Mouse (Mus musculus): ENCODE data around the gene Tgfbr3. TPM values are rescaled to one million over a fixed set of nuclear protein-coding genes. Genes with fewer than 3 reads are reported as not detected.

Tgfbr3 gene
- polyA plus RNA-seq, 1 experiment, result 20.7 TPM

DNA sequence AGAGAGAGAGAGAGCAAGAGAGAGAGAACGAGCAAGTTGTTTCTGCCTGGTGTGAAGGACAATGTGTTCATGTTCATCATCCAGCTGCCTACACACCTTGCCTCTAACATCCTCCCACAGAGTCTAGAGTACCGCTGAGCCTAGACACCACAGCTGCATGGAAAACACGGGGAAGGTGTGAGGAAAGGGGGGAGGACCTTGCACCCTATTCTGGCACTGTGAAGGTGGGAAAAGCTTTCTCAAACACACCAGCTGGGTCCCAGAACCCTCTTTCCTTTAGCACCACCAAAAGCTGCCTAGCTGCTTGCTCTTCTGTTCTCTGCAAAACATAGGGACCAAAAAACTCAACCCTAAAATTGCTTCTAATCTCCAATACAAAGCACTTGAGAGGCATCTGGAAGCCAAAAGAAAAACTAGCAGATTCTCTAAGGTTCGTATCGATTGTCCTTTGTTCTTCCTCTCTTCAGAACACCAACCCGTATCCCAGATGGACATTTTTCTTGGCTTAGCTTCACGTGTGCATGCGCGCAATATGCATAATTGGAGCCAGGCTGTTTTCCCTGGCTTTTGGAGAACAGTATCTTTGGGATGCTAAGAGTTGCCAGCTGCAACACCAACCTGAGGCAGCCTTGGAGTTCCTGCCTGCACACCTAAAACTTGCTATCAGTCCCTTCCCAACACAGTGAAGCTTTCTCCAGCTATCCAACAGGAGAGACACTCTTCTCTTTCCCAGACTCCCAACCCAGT, 6.7 kb downstream of the Tgfbr3 start:
- Histone ChIP-seq H3K36me3 (ENCODE audit: control insufficient read depth, insufficient read depth, low read length) (no peaks in the 10 kb centered on the region), H3K4me1 (replicated peaks; ENCODE audit: control insufficient read depth, insufficient read depth, low read length) (peaks cover 17% of the 10 kb centered on the region), H3K27ac (ENCODE audit: control insufficient read depth, insufficient read depth, low read length) (no peak overlapping the region), H3K4me3 (ENCODE audit: control insufficient read depth, insufficient read depth, low read length) (no peak overlapping the region), H3K27me3 (ENCODE audit: control insufficient read depth, insufficient read depth, low read length) (no peaks in the 10 kb centered on the region)
- whole genome bisulfite sequencing, result 70% methylated on average over 9 of the region's 9 CpGs
- no peak for TF ChIP-seq CTCF (IDR thresholded peaks at IDR 0.05; ENCODE audit: borderline replicate concordance, control insufficient read depth, extremely low read depth, insufficient read depth, low read length, poor library complexity)
- no peak for TF ChIP-seq POLR2A (IDR thresholded peaks at IDR 0.05; ENCODE audit: control insufficient read depth, extremely low read depth, insufficient read depth, low read length, poor library complexity)
- no peak for DNase-seq

DNA sequence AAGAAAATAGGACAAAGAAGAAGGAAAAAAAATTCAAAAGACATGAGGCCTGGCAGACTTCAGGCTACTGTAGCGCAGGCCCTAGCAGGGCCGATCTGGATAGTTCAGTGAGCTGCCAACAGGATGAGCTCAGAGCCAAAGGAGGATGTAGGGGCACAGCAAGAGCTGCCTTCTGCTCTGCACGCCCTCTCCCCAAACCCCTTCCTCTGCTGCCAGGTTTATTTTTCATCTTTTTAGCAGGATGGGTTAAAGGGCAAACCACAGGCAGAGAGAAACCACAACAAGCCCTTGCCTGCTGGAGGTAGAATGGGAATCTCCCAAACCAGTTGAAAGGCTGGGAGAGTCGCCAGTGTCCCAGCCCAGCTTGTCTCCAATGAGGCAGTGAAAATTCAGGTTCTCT, 10.2 kb downstream of the Tgfbr3 start:
- TF ChIP-seq CTCF (IDR thresholded peaks at IDR 0.05; ENCODE audit: borderline replicate concordance, control insufficient read depth, extremely low read depth, insufficient read depth, low read length, poor library complexity) (no peak), POLR2A (IDR thresholded peaks at IDR 0.05; ENCODE audit: control insufficient read depth, extremely low read depth, insufficient read depth, low read length, poor library complexity) (no peak)
- 0 out of 2 replicates have a peak overlapping the region, but pooled peaks have one; percentile 1 for H3K27ac ChIP-seq (ENCODE audit: control insufficient read depth, insufficient read depth, low read length)
- peaks cover 24% of the 10 kb centered on the region for H3K4me1 ChIP-seq (replicated peaks; ENCODE audit: control insufficient read depth, insufficient read depth, low read length)
- H3K36me3 ChIP-seq (ENCODE audit: control insufficient read depth, insufficient read depth, low read length), result no peaks in the 10 kb centered on the region
- no peaks in the 10 kb centered on the region for H3K27me3 ChIP-seq (ENCODE audit: control insufficient read depth, insufficient read depth, low read length)
- no peak for DNase-seq
- 25% methylated on average over 4 of the region's 4 CpGs for WGBS
- H3K4me3 ChIP-seq (ENCODE audit: control insufficient read depth, insufficient read depth, low read length), result no peak overlapping the region

DNA sequence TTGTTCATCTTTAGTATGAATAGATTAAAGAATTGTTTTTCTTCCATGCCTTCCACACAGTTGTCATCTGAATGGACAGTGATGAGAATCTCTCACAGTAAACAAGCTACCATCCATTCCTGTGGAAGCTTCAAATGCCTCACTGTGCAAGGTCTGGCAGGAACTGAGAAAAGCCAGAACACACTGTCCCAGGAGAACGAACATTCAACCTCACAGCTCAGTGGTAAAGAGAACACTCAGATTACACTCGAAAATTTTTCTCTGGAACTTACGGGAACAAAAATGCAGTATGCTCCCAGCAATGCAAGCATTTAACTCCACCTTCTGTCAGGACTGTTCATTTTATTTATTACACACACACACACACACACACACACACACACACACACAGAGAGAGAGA, 13.2 kb downstream of the Tgfbr3 start:
- no peak overlapping the region for H3K27ac ChIP-seq (ENCODE audit: control insufficient read depth, insufficient read depth, low read length)
- H3K4me1 ChIP-seq (replicated peaks; ENCODE audit: control insufficient read depth, insufficient read depth, low read length), result peaks cover 11% of the 10 kb centered on the region
- H3K36me3 ChIP-seq (ENCODE audit: control insufficient read depth, insufficient read depth, low read length), result no peaks in the 10 kb centered on the region
- TF ChIP-seq CTCF (IDR thresholded peaks at IDR 0.05; ENCODE audit: borderline replicate concordance, control insufficient read depth, extremely low read depth, insufficient read depth, low read length, poor library complexity) (no peak), POLR2A (IDR thresholded peaks at IDR 0.05; ENCODE audit: control insufficient read depth, extremely low read depth, insufficient read depth, low read length, poor library complexity) (no peak)
- no peak overlapping the region for H3K4me3 ChIP-seq (ENCODE audit: control insufficient read depth, insufficient read depth, low read length)
- 89% methylated on average over 3 of the region's 3 CpGs for WGBS
- DNase-seq, result no peak
- H3K27me3 ChIP-seq (ENCODE audit: control insufficient read depth, insufficient read depth, low read length), result no peaks in the 10 kb centered on the region

DNA sequence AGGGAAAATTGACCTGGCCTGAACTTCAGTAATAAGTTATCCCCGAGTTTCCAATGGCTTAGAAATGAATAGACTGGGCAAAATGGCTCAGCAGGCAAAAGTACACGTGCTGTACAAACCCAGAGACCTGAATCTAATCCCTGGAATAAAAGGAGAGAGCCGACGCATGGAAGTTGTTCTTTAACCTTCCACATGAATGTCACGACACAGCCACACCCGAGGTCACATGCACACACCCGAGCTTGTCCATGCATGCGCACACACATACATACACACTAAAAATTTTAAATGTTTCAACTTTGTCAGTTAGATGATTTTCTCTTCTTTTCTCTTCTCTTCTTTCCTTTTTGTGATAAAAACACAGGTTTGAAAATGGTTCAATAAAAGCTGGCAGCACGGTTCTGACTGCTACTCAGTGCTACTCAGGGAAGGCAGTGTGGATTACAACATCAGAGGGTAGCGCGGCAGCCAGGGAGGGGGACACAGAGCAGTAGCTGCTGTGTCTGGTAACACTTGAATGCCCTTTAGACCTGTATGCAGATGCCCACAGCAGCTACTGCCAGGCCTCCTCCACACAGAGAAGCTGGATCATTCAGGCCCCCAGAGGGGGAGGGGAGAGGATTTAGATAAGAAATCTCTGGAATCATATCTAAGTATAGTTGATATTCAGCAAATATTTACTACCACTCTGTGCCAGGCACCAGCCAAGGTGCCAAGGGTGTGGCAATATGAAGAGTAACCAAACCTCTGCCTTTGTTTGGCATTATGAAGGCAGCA, 17.0 kb downstream of the Tgfbr3 start:
- WGBS, result 93% methylated on average over 11 of the region's 11 CpGs
- Histone ChIP-seq H3K36me3 (ENCODE audit: control insufficient read depth, insufficient read depth, low read length) (no peaks in the 10 kb centered on the region), H3K4me3 (ENCODE audit: control insufficient read depth, insufficient read depth, low read length) (no peak overlapping the region), H3K27me3 (ENCODE audit: control insufficient read depth, insufficient read depth, low read length) (no peaks in the 10 kb centered on the region), H3K27ac (ENCODE audit: control insufficient read depth, insufficient read depth, low read length) (no peak overlapping the region; the same call in 1 of the 2 replicates), H3K4me1 (replicated peaks; ENCODE audit: control insufficient read depth, insufficient read depth, low read length) (peaks cover 13% of the 10 kb centered on the region)
- DNase-seq, result no peak
- no peak for TF ChIP-seq CTCF (IDR thresholded peaks at IDR 0.05; ENCODE audit: borderline replicate concordance, control insufficient read depth, extremely low read depth, insufficient read depth, low read length, poor library complexity)
- TF ChIP-seq POLR2A (IDR thresholded peaks at IDR 0.05; ENCODE audit: control insufficient read depth, extremely low read depth, insufficient read depth, low read length, poor library complexity), result no peak

DNA sequence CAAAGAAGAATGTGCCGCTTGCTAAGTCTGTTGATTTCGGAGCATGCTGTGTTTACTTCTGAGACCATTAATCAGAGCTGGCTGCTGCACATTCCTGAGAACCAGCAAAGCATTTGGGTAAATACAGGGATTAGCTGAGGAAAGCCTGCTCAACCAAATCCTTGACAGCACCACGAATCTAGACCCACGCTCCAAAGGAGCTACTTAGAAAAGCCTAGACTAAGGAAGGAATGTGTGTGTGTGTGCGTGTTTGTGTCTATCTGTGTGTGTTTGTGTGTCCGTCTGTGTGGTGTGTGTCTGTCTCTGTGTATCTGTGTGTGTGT, 20.5 kb downstream of the Tgfbr3 start:
- TF ChIP-seq CTCF (IDR thresholded peaks at IDR 0.05; ENCODE audit: borderline replicate concordance, control insufficient read depth, extremely low read depth, insufficient read depth, low read length, poor library complexity), result no peak
- TF ChIP-seq POLR2A (IDR thresholded peaks at IDR 0.05; ENCODE audit: control insufficient read depth, extremely low read depth, insufficient read depth, low read length, poor library complexity), result no peak
- 93% methylated on average over 6 of the region's 6 CpGs for WGBS
- peaks cover 11% of the 10 kb centered on the region for H3K4me1 ChIP-seq (replicated peaks; ENCODE audit: control insufficient read depth, insufficient read depth, low read length)
- DNase-seq, result no peak
- no peak overlapping the region for H3K4me3 ChIP-seq (ENCODE audit: control insufficient read depth, insufficient read depth, low read length)
- H3K27ac ChIP-seq (ENCODE audit: control insufficient read depth, insufficient read depth, low read length), result no peak overlapping the region
- H3K27me3 ChIP-seq (ENCODE audit: control insufficient read depth, insufficient read depth, low read length), result no peaks in the 10 kb centered on the region
- H3K36me3 ChIP-seq (ENCODE audit: control insufficient read depth, insufficient read depth, low read length), result no peaks in the 10 kb centered on the region

DNA sequence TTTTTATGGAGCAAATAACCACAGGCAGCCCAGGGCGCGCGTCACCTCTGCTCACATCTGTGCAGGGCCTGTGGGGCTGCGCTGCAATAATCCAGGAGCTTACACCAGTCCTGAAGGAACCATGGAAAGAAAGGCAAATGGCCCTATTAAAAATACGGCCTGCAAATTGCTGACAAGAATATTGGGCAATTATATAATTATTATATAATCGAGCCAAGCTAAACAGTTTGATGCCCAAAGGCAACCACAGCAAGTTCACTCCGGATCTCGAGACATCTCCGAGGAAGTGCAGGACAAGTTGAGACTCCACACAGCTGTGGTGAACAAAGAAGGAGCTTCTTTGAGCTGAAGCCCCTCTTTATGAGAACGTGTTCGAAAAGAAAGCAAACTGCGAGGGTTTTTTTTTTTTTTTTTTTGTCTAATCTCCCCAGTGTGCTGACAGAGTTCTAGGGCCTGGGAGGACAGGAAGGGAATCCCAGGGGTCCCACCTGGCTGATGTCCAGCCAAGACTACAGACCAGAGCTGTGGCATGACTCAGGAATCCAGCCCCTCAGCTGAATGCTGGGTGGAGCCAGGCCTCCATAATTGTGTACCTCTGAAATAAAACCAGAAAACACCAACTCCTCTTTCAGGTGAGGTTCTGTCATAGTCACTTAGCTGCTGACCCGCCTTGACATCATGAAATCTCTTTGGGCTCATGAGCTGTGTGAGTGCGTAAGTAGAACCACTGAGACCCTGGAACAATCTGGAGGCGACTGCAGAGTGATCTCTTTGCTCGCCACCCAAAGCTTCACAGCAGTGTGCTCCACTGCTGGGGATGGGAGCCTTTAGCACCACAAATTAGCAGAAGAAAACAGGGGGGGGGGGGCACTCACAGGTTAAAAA, 21.1 kb downstream of the Tgfbr3 start:
- DNase-seq, result no peak
- 91% methylated on average over 16 of the region's 16 CpGs for WGBS
- Histone ChIP-seq H3K4me3 (ENCODE audit: control insufficient read depth, insufficient read depth, low read length) (no peak overlapping the region), H3K27me3 (ENCODE audit: control insufficient read depth, insufficient read depth, low read length) (no peaks in the 10 kb centered on the region), H3K36me3 (ENCODE audit: control insufficient read depth, insufficient read depth, low read length) (no peaks in the 10 kb centered on the region), H3K4me1 (replicated peaks; ENCODE audit: control insufficient read depth, insufficient read depth, low read length) (peaks cover 11% of the 10 kb centered on the region), H3K27ac (ENCODE audit: control insufficient read depth, insufficient read depth, low read length) (peak overlapping the region; percentile 5; the same call in 1 of the 2 replicates)
- TF ChIP-seq CTCF (IDR thresholded peaks at IDR 0.05; ENCODE audit: borderline replicate concordance, control insufficient read depth, extremely low read depth, insufficient read depth, low read length, poor library complexity), result no peak
- TF ChIP-seq POLR2A (IDR thresholded peaks at IDR 0.05; ENCODE audit: control insufficient read depth, extremely low read depth, insufficient read depth, low read length, poor library complexity), result no peak
